Mouse (Mus musculus) liver, embryonic 14.5 days (tissue): ENCODE results near the gene Gm47995. TPM values are rescaled to one million over a fixed set of nuclear protein-coding genes. Genes with fewer than 3 reads are reported as not detected.
"Not testable (repeated sequence)": the region's sequence is repeated elsewhere in the genome, so short reads cannot be mapped to it uniquely, and the experiment has no call there.

Experiments
- ATAC-seq: fragments of 200-750 bp; cut with Nextera tagmentation; 2 replicates; pipeline ENCODE4 v1.8.0; 2017; ENCODE audit warnings: moderate number of reproducible peaks, mild to moderate bottlenecking, moderate library complexity; ENCODE audit not compliant: insufficient read depth
- DNase-seq, 3 experiments: peaks; one replicate each; pipeline ENCODE4 v3.0.0-alpha.2; 2012 to 2013; ENCODE audit warnings: low read depth in 3 of 3, low spot score in 3 of 3
- H3K27ac ChIP-seq: fragments of 300-500 bp; sonication (generic); 2 replicates; pipeline ENCODE4 v1.5.1; 2014; ENCODE audit warnings: moderate library complexity, mild to moderate bottlenecking, control low read depth, inconsistent platforms
- H3K27me3 ChIP-seq: fragments of 300-500 bp; sonication (generic); 2 replicates; pipeline ENCODE4 v1.6.1; 2014; ENCODE audit warnings: mild to moderate bottlenecking, low read length, moderate library complexity; ENCODE audit not compliant: control insufficient read depth, insufficient read depth
- H3K36me3 ChIP-seq: fragments of 300-500 bp; sonication (generic); replicated peaks from 2 replicates; pipeline ENCODE4 v1.6.1; 2014; ENCODE audit warnings: low read depth; ENCODE audit not compliant: control insufficient read depth, insufficient read depth
- H3K4me1 ChIP-seq, 2 experiments: fragments of 200-500 bp in 1 of 2; fragments of 300-500 bp in 1 of 2; sonication (generic) in 1 of 2; replicated peaks; 2 replicates each; pipeline ENCODE4 v1.6.1; 2012 to 2014; ENCODE audit warnings: antibody characterized with exemption in 1 of 2, inconsistent platforms in 1 of 2, low read length in 1 of 2; ENCODE audit not compliant: control insufficient read depth in 2 of 2, insufficient read depth in 2 of 2
- H3K4me2 ChIP-seq: fragments of 300-500 bp; sonication (generic); 2 replicates; pipeline ENCODE4 v1.6.1; 2014; ENCODE audit warnings: low read depth, mild to moderate bottlenecking, control low read depth, moderate library complexity
- H3K4me3 ChIP-seq, 2 experiments: fragments of 200-500 bp in 1 of 2; fragments of 300-500 bp in 1 of 2; sonication (generic) in 1 of 2; 2 replicates each; pipeline ENCODE4 v1.5.1; 2012 to 2014; ENCODE audit warnings: low read depth in 2 of 2, low read length in 2 of 2, mild to moderate bottlenecking in 2 of 2, control low read depth in 1 of 2, inconsistent platforms in 1 of 2, moderate library complexity in 1 of 2; ENCODE audit not compliant: insufficient read depth in 1 of 2
- H3K9ac ChIP-seq: fragments of 300-500 bp; sonication (generic); replicated peaks from 2 replicates; pipeline ENCODE4 v1.6.1; 2014; ENCODE audit warnings: mild to moderate bottlenecking, control low read depth, moderate library complexity
- H3K9me3 ChIP-seq: fragments of 300-500 bp; sonication (generic); 2 replicates; pipeline ENCODE4 v1.6.1; 2016; ENCODE audit warnings: low read length, mixed read lengths; ENCODE audit not compliant: control insufficient read depth
- CTCF ChIP-seq: IDR thresholded peaks from 2 replicates; pipeline ENCODE4 v1.5.1; 2016; ENCODE audit warnings: antibody characterized with exemption, low read depth, control low read depth
- EP300 ChIP-seq: IDR thresholded peaks from 2 replicates; pipeline ENCODE4 v1.6.1; 2016; ENCODE audit warnings: antibody characterized with exemption, low read depth
- WGBS: fragments of 180-500 bp; shearing (Covaris S2); extraction: QIAGEN DNeasy Blood & Tissue Kit; methylation state at CpG from one replicate; pipeline ENCODE4 v1.1.7; 2014; ENCODE audit not compliant: insufficient replicate concordance; 5-methylcytosine and 5-hydroxymethylcytosine counted together
- polyA plus RNA-seq, 2 experiments: library from polyadenylated mRNA; depleted of rRNA in 1 of 2; stranded (reverse) in 1 of 2; unstranded in 1 of 2; fragments of >200 nt; fragmentation: Nextera tagmentation in 1 of 2; extraction: Ambion mirVana in 1 of 2; gene quantifications; 2 replicates each; pipeline versions ENCODE4 v1.2.1 to v1.2.3; 2012 to 2014

The Gm47995 gene
- polyA plus RNA-seq, 2 experiments = 0.71 to 0.88 TPM

DNA sequence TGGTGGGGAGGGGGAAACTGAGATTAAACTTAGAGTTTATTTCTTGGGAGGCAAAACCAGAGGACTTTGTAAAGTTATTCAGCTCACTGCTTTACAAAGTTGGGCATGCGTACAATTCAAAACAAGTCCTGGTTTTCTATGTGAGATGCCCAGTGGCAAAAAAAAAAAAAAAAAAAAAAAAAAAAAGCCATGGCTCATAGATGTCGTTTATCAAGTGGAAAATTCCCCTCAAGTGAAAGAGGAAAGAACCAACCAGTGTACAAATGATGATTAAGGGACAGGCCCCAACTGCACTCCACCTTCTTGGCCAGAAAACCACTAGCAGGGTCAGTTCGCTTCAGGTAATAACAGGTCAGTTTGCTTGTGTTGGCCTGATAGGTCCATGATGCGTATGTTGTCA is 9.8 kb upstream of the Gm47995 start:
- no peak overlapping the region for H3K4me3 ChIP-seq
- H3K27me3 ChIP-seq = no peaks in the 10 kb centered on the region
- no peak overlapping the region for H3K27ac ChIP-seq
- H3K9me3 ChIP-seq = no peaks in the 10 kb centered on the region
- WGBS = 71% methylated on average over 4 of the region's 4 CpGs
- no peaks in the 10 kb centered on the region for H3K36me3 ChIP-seq
- H3K4me1 ChIP-seq = peaks cover 2% of the 10 kb centered on the region in 2 experiments; a peak in 1 of 4 replicates
- no peak overlapping the region for H3K4me2 ChIP-seq
- no peak overlapping the region for H3K9ac ChIP-seq
- ATAC-seq (no peak), DNase-seq (no peak)
- TF ChIP-seq CTCF = no peak
- TF ChIP-seq EP300 = no peak

DNA sequence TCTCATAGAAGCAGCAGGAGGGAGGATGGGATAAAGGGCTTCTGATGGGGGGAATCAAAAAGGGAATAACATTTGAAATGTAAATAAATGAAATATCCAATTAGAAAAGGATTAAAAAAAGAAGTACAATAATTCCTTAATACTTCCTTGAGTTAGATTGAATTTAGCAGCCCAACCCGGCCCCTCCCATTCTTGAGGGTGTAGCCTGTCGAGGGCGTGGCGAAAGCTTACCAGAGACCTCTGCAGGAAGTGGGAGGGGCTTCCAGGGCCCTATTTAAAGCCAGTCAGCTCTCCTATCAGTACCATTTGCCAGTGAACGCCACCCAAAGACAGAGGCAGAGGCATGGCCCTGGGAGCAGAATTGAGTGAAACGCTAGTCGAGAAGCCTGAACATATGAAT is 6.2 kb upstream of the Gm47995 start, which contains the start of gene Gm8947:
TSS of gene Gm8947 (plus strand) at position 302 of the 400 bp plus-strand sequence.
- H3K27me3 ChIP-seq, H3K9me3 ChIP-seq, H3K36me3 ChIP-seq, H3K27ac ChIP-seq, H3K4me1 ChIP-seq, DNase-seq, H3K9ac ChIP-seq, H3K4me2 ChIP-seq, H3K4me3 ChIP-seq: not testable (repeated sequence)
- peak; percentile 69; the same call in 1 of the 2 replicates for ATAC-seq
- no CpG with 5 or more reads among the region's 7 CpGs for WGBS

DNA sequence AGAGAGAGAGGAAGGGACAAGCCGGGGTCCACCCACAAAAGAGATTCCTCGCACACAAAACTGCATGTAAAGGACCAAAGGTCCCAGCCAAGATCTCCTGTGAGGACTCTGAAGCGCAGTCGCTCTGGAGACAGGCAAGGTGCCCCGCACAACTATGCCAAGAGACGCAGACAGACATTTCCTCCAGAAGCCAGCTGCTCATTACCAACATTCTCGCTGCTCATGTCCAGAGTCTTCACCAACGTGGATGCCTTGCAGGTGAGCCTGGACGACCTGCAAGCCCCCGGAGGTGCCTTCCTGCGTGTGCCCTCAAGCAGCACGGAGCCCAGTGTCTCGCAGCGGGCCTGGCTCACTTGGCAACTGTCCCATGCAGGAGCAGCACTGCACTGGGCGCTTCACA is 5.5 kb upstream of the Gm47995 start:
- H3K9me3 ChIP-seq, ATAC-seq, H3K36me3 ChIP-seq, H3K27me3 ChIP-seq, H3K4me2 ChIP-seq, DNase-seq, H3K4me1 ChIP-seq, H3K9ac ChIP-seq, H3K4me3 ChIP-seq, H3K27ac ChIP-seq: not testable (repeated sequence)
- WGBS = 88% methylated on average over 14 of the region's 15 CpGs

DNA sequence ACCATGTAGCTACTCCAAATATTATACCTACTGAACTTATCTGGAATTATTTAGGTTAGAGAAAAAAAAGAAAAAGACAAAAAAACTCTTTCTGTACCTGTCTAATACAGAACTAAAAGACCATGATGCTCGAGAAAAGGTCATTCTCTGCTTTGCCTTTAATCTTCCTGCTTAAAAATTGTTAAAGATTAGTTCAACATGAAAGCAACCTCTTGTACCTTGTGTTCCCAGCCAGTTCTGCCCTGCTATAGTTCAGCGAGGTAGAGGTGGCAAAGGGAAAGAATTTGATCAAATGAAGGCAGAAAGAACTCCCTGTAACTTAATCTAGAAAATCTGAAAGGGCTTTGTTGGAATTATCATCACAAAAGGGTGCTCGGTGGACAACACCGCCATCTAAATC is 2.3 kb upstream of the Gm47995 start:
- WGBS = 68% methylated on average over 4 of the region's 4 CpGs

DNA sequence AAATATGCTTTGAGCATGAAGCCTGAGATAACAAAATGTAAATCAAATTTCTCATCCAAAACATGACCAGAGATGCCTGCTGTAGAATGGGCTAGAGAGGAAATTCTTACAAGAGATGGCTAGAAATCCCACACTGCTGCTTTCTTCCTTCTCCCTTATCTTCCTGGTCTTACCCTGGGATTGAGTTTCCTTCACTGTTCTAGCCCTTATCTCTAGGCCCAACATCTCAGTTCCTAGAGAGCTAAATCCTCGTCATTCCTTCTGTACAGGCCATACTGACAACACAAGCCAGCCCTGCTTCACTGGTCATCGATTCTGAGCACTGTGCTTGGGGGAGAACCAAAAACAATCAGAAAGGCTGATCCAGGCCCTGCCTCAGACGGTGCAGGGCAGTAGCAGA is 1.6 kb upstream of the Gm47995 start:
- H3K4me2 ChIP-seq, ATAC-seq, H3K27ac ChIP-seq, H3K9me3 ChIP-seq, H3K27me3 ChIP-seq, H3K4me3 ChIP-seq, DNase-seq, H3K4me1 ChIP-seq, H3K9ac ChIP-seq, H3K36me3 ChIP-seq: not testable (repeated sequence)
- 46% methylated on average over 3 of the region's 3 CpGs for WGBS

More for the DNA sequence above, 2.3 kb upstream of the Gm47995 start:
- H3K36me3 ChIP-seq, H3K27me3 ChIP-seq, H3K4me1 ChIP-seq, H3K9ac ChIP-seq, H3K4me3 ChIP-seq, ATAC-seq, H3K9me3 ChIP-seq, H3K4me2 ChIP-seq, DNase-seq, H3K27ac ChIP-seq: not testable (repeated sequence)

DNA sequence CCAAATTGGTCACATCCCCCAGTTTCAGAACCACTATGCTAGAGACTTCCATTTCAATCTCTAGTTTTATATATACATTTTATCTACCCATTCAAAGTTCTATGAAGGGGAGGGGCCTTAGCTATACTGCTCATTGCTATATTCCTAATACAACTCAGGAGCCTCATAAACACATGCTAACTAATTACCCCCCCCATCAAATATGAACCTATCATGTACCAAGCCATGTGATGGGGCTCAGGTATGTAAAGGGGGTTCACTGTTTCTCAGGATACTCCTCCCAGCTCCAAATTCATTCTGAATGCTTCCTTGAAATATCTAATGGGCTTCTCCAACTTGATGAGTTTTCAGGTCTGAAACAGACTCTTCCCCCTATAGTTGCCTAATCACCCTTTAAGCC is 2.4 kb downstream of the Gm47995 start:
- H3K36me3 ChIP-seq, H3K9ac ChIP-seq, H3K27me3 ChIP-seq, DNase-seq, H3K4me2 ChIP-seq, H3K4me3 ChIP-seq, H3K9me3 ChIP-seq, ATAC-seq, H3K4me1 ChIP-seq, H3K27ac ChIP-seq: not testable (repeated sequence)

DNA sequence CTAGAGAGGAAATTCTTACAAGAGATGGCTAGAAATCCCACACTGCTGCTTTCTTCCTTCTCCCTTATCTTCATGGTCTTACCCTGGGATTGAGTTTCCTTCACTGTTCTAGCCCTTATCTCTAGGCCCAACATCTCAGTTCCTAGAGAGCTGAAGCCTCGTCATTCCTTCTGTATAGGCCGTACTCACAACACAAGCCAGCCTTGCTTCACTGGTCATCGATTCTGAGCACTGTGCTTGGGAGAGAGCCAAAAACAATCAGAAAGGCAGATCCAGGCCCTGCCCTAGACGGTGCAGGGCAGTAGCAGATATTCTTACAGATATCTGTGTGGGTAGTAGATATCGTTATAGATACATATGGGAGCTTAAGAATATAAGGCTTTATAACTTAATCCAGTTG is 4.5 kb downstream of the Gm47995 start:
- WGBS = 31% methylated on average over 3 of the region's 5 CpGs
- not testable (repeated sequence) for H3K9ac ChIP-seq, H3K27me3 ChIP-seq, H3K9me3 ChIP-seq, H3K4me2 ChIP-seq, H3K4me3 ChIP-seq, H3K4me1 ChIP-seq, DNase-seq, H3K36me3 ChIP-seq, H3K27ac ChIP-seq
- peak; percentile 60 for ATAC-seq

DNA sequence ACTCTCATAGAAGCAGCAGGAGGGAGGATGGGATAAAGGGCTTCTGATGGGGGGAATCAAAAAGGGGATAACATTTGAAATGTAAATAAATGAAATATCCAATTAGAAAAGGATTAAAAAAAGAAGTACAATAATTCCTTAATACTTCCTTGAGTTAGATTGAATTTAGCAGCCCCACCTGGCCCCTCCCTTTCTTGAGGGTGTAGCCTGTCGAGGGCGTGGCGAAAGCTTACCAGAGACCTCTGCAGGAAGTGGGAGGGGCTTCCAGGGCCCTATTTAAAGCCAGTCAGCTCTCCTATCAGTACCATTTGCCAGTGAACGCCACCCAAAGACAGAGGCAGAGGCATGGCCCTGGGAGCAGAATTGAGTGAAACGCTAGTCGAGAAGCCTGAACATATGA is 5.6 kb downstream of the Gm47995 start, which contains the start of gene 3110040M04Rik:
TSS of gene 3110040M04Rik (plus strand) at position 304 of the 400 bp plus-strand sequence.
- DNase-seq, H3K9ac ChIP-seq, H3K9me3 ChIP-seq, ATAC-seq, H3K4me3 ChIP-seq, H3K36me3 ChIP-seq, H3K4me2 ChIP-seq, H3K27ac ChIP-seq, H3K27me3 ChIP-seq, H3K4me1 ChIP-seq: not testable (repeated sequence)
- no CpG with 5 or more reads among the region's 6 CpGs for WGBS
